Mouse (Mus musculus): ENCODE results near the gene Trim80.

GRCm38 (mm10) chr11:115467217-115467618 is 26.9 kb downstream of the Trim80 start:
- no peak for TF ChIP-seq POLR2A (IDR thresholded peaks at IDR 0.05; ENCODE audit: extremely low read depth, insufficient read depth, low read length)
- no peak for TF ChIP-seq CTCF (IDR thresholded peaks at IDR 0.05; ENCODE audit: low read depth, low read length)
